Mouse (Mus musculus) cerebellum, postnatal 36 days (tissue): ENCODE results near the gene Tecpr1.

Source experiments
- DNase-seq, 2 experiments: peaks; one replicate each; pipeline ENCODE4 v3.0.0; 2021 to 2022; ENCODE audit warnings: mixed read lengths in 2 of 2

Gene Tecpr1

GRCm38 (mm10) chr5:144207478-144207877 lies 15.9 kb downstream of the Tecpr1 start:
- peak; percentile 60 to 72 for DNase-seq

GRCm38 (mm10) chr5:144206069-144206468 lies 17.3 kb downstream of the Tecpr1 start:
- DNase-seq, result peak in 1 of 2 experiments; percentile 58

GRCm38 (mm10) chr5:144204911-144205310 lies 18.5 kb downstream of the Tecpr1 start:
- no peak for DNase-seq

GRCm38 (mm10) chr5:144204303-144204702 lies 19.1 kb downstream of the Tecpr1 start:
- no peak for DNase-seq

GRCm38 (mm10) chr5:144203398-144203959 lies 19.9 kb downstream of the Tecpr1 start:
- peak; percentile 50 for DNase-seq

- no peak for DNase-seq
Observed at GRCm38 (mm10) chr5:144202430-144202829, 21.0 kb downstream of the Tecpr1 start.

- DNase-seq, result no peak
Observed at GRCm38 (mm10) chr5:144200616-144201015, 22.8 kb downstream of the Tecpr1 start.

GRCm38 (mm10) chr5:144195567-144195966 lies 27.8 kb downstream of the Tecpr1 start:
- DNase-seq, result no peak

- DNase-seq, result no peak
Observed at GRCm38 (mm10) chr5:144194416-144194815, 29.0 kb downstream of the Tecpr1 start.

GRCm38 (mm10) chr5:144192673-144193072 lies 30.7 kb downstream of the Tecpr1 start:
- DNase-seq, result no peak

GRCm38 (mm10) chr5:144191026-144191425 lies 32.4 kb downstream of the Tecpr1 start:
- DNase-seq, result no peak

- no peak for DNase-seq
Observed at GRCm38 (mm10) chr5:144189950-144190583, 33.3 kb downstream of the Tecpr1 start, which contains the start of gene Bhlha15. Gene Bhlha15, plus strand, starts transcription at chr5:144190286.

- DNase-seq, result no peak
Observed at GRCm38 (mm10) chr5:144189327-144189726, 34.1 kb downstream of the Tecpr1 start.

- no peak for DNase-seq
Observed at GRCm38 (mm10) chr5:144188422-144188821, 35.0 kb downstream of the Tecpr1 start.

- no peak for DNase-seq
Observed at GRCm38 (mm10) chr5:144184350-144185045, 38.9 kb downstream of the Tecpr1 start.

GRCm38 (mm10) chr5:144183647-144184335 lies 39.6 kb downstream of the Tecpr1 start:
- no peak for DNase-seq

GRCm38 (mm10) chr5:144183248-144183559 lies 40.2 kb downstream of the Tecpr1 start:
- no peak for DNase-seq

GRCm38 (mm10) chr5:144182542-144183247 lies 40.7 kb downstream of the Tecpr1 start:
- no peak for DNase-seq

GRCm38 (mm10) chr5:144181249-144181648 lies 42.2 kb downstream of the Tecpr1 start:
- DNase-seq, result no peak

GRCm38 (mm10) chr5:144178216-144178615 lies 45.2 kb downstream of the Tecpr1 start:
- no peak for DNase-seq

GRCm38 (mm10) chr5:144173648-144174047 lies 49.8 kb downstream of the Tecpr1 start:
- DNase-seq, result no peak

GRCm38 (mm10) chr5:144169275-144169975 lies 54.0 kb downstream of the Tecpr1 start:
- no peak for DNase-seq
